Mouse (Mus musculus): ENCODE data around the gene Kif15. TPM values are rescaled to one million over a fixed set of nuclear protein-coding genes. Genes with fewer than 3 reads are reported as not detected.

Gene Kif15
- polyA plus RNA-seq, 1 experiment from 2014 or later = 59.3 TPM

GRCm38 (mm10) chr9:123021636-123022379 is 71.0 kb downstream of the Kif15 start:
- peaks cover 19% of the 10 kb centered on the region for H3K36me3 ChIP-seq
- peak overlapping the region; percentile 76 for H3K4me3 ChIP-seq (replicated peaks)
- no peaks in the 10 kb centered on the region for H3K27me3 ChIP-seq
- no peak; the same call in 1 of the 2 replicates for ATAC-seq (replicated peaks; ENCODE audit: low FRiP score)
- peaks cover 19% of the 10 kb centered on the region for H3K4me1 ChIP-seq
- 30% methylated on average over 23 of the region's 24 CpGs for WGBS
- no peak overlapping the region for H3K27ac ChIP-seq
- 0 out of 2 replicates have a peak overlapping the region, but pooled peaks have one; percentile 35 for H3K9ac ChIP-seq
- peak overlapping the region; percentile 82 for H3K4me2 ChIP-seq
- no peaks in the 10 kb centered on the region for H3K9me3 ChIP-seq (replicated peaks)

DNA sequence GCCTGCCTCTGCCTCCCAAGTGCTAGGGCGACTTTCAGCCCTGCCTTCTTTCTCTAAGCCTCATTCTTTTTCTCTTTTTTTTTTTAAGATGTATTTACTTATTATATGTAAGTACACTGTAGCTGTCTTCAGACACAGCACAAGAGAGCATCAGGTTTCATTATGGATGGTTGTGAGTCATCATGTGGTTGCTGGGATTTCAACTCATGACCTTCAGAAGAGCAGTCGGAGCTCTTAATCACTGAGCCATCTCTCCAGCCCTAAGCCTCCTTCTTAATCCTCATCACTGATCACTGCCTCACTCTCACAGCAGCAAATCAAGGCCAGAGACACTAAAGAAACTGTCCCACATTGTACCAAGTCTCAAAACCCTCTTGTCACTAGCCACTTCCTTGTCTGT is 73.4 kb downstream of the Kif15 start:
- WGBS = 83% methylated on average over 2 of the region's 2 CpGs
- H3K9me3 ChIP-seq (replicated peaks) = no peaks in the 10 kb centered on the region
- ATAC-seq (replicated peaks; ENCODE audit: low FRiP score) = no peak
- H3K4me2 ChIP-seq = no peak overlapping the region
- H3K36me3 ChIP-seq = no peaks in the 10 kb centered on the region
- no peaks in the 10 kb centered on the region for H3K27me3 ChIP-seq
- H3K9ac ChIP-seq = no peak overlapping the region
- peaks cover 18% of the 10 kb centered on the region for H3K4me1 ChIP-seq
- H3K4me3 ChIP-seq (replicated peaks) = no peak overlapping the region
- no peak overlapping the region for H3K27ac ChIP-seq

DNA sequence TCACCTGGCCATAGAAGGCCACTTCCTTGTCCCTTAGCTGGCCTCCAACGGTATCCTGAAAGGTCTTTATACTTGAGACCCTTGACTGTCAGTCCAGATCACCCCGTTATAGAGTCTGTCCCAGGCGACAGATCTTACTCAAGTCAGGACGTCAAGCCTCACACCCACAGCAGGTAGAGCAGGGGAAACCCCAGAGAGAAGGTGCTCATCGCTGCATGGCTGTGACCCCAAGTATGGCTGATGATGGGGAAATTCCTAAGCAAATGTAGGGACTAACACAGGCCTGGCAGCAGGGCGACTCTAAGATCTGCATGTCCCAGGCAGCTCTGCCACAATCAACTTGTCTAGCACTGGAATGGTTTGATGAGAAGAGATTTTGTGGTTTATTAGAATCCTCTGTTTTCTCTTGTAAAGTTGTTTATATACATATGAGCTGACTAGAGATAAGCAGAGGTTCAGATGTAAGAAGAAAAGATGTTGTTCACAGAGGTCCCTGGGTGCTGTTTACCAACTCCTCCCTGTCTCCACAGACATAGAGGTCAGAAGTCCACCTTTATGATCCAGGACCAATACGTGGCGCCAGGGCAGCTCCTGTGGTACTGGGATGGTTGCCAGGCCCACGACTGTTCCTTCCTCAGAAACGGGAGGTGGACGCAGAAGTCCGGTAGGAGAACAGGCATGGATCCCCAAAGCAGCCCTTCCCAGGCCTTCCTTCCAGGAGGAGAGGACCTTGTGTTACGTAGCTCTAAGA is 80.8 kb downstream of the Kif15 start:
- 80% methylated on average over 13 of the region's 13 CpGs for WGBS
- H3K9ac ChIP-seq = no peak overlapping the region
- no peaks in the 10 kb centered on the region for H3K9me3 ChIP-seq (replicated peaks)
- no peaks in the 10 kb centered on the region for H3K36me3 ChIP-seq
- H3K4me1 ChIP-seq = no peaks in the 10 kb centered on the region
- H3K4me2 ChIP-seq = no peak overlapping the region
- ATAC-seq (replicated peaks; ENCODE audit: low FRiP score) = no peak
- H3K4me3 ChIP-seq (replicated peaks) = no peak overlapping the region
- H3K27ac ChIP-seq = no peak overlapping the region
- no peaks in the 10 kb centered on the region for H3K27me3 ChIP-seq

DNA sequence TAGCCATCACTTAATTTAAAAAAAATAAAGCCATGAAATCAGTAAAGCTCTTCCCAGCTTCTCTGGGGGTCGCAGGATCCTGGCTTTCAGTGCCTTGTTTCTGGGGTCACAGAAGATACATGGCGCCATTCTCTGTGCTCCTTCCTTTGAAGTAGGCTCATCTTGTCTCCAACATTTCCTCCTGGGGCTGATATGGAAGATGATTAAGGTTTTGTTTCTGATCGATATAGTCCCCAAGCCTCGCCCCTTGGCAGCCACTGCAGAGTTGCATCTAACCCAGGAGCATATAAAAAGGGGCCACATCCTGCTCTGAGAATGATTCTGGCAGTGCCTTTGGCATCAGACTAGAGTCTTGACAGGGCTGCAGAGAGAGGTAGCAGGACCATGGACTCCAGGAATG is 83.6 kb downstream of the Kif15 start, which contains the start of gene Tgm4:
Gene Tgm4, plus strand, starts transcription at position 301 of the 400 bp plus-strand sequence.
- H3K9me3 ChIP-seq (replicated peaks) = no peaks in the 10 kb centered on the region
- no peak within 1 kb of the TSS for H3K4me3 ChIP-seq (replicated peaks)
- no peak within 1 kb of the TSS for H3K4me2 ChIP-seq
- 87% methylated on average over 4 of the region's 4 CpGs for WGBS
- H3K9ac ChIP-seq = no peak within 1 kb of the TSS
- no peaks in the 10 kb centered on the region for H3K4me1 ChIP-seq
- ATAC-seq (replicated peaks; ENCODE audit: low FRiP score) = no peak
- no peaks in the 10 kb centered on the region for H3K27me3 ChIP-seq
- H3K27ac ChIP-seq = no peak within 1 kb of the TSS
- H3K36me3 ChIP-seq = no peaks in the 10 kb centered on the region

DNA sequence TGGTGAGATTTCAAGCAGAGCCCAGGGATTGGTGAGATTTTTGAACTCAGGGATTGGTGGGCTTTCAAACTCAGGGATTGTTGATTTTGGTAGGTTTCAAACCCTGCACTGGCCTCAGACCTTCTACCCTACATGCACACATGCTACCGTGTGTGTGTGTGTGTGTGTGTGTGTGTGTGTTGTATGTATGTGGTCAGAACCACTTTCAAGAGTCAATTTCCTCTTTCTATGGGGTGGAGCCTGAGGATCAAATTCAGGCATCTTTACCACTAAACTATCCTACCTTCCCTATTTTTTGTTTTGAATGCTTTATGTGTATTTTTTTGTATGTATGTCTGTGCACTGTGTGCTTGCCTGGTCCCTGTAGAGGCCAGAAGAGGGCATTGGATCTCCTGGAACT is 96.8 kb downstream of the Kif15 start:
- Histone ChIP-seq H3K4me2 (no peak overlapping the region), H3K36me3 (no peaks in the 10 kb centered on the region), H3K9ac (no peak overlapping the region), H3K27ac (no peak overlapping the region), H3K27me3 (no peaks in the 10 kb centered on the region), H3K4me3 (replicated peaks) (no peak overlapping the region), H3K4me1 (no peaks in the 10 kb centered on the region), H3K9me3 (replicated peaks) (no peaks in the 10 kb centered on the region)
- 86% methylated on average over 1 of the region's 1 CpGs for WGBS
- ATAC-seq (replicated peaks; ENCODE audit: low FRiP score) = no peak

DNA sequence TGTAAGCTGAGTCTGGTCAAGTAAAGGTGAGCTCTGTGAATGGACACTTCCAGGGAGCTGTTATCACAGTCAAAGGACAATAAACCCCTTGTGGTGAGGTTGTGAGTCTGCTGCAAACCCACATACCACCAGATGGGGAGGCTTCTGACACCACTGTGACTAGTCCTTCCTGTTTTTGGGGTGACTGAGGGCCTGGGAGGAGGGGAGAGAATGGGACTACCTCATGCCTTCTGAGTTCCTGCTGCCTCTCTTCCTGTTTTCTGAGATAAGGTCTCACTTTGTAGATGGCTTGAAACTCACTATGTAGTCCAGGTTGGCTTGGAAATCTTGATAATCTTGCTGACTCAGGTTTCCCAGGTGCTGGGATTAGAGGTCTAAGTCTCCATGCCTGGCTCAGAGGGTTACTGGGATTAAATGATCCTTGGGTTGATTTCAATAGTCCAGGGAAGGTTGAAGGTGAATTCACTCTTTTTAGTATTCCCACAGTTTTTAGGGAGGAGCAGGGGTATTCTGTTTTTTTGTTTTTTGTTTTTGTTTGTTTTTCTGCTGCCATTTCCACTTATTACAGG is 108.0 kb downstream of the Kif15 start:
- Histone ChIP-seq H3K9me3 (replicated peaks) (no peaks in the 10 kb centered on the region), H3K9ac (no peak overlapping the region), H3K27me3 (no peaks in the 10 kb centered on the region), H3K36me3 (no peaks in the 10 kb centered on the region), H3K27ac (no peak overlapping the region), H3K4me2 (no peak overlapping the region), H3K4me1 (no peaks in the 10 kb centered on the region), H3K4me3 (replicated peaks) (no peak overlapping the region)
- ATAC-seq (replicated peaks; ENCODE audit: low FRiP score) = no peak

- no peak overlapping the region for H3K27ac ChIP-seq
- no peaks in the 10 kb centered on the region for H3K27me3 ChIP-seq
- no peaks in the 10 kb centered on the region for H3K36me3 ChIP-seq
- no peak overlapping the region for H3K4me2 ChIP-seq
- ATAC-seq (replicated peaks; ENCODE audit: low FRiP score) = no peak
- whole genome bisulfite sequencing = 81% methylated on average over 3 of the region's 3 CpGs
- H3K9me3 ChIP-seq (replicated peaks) = no peaks in the 10 kb centered on the region
- no peaks in the 10 kb centered on the region for H3K4me1 ChIP-seq
- no peak overlapping the region for H3K4me3 ChIP-seq (replicated peaks)
- H3K9ac ChIP-seq = no peak overlapping the region
These were observed 109.3 kb downstream of the Kif15 start for GRCm38 (mm10) chr9:123060172-123060571.

Other genes starting within 250 kb of the Kif15 start
- gene Topaz1, start 203.7 kb upstream of the Kif15 start, polyA plus RNA-seq (2015; fragmentation: Nextera tagmentation; extraction: Ambion mirVana) = not detected in 2 replicates
- 5.2 and 6.3 TPM in 2 replicates for gene Tcaim, start 145.5 kb upstream of the Kif15 start, polyA plus RNA-seq (2015; fragmentation: Nextera tagmentation; extraction: Ambion mirVana)
- 0.39 and 0.44 TPM in 2 replicates for gene Gm35549, start 107.0 kb upstream of the Kif15 start, polyA plus RNA-seq (2015; fragmentation: Nextera tagmentation; extraction: Ambion mirVana)
- gene Zfp445, start 85.0 kb upstream of the Kif15 start, polyA plus RNA-seq (2015; fragmentation: Nextera tagmentation; extraction: Ambion mirVana) = 70.8 and 71.3 TPM in 2 replicates
- 5.0 TPM in 2 replicates for gene Zkscan7, start 65.4 kb upstream of the Kif15 start, polyA plus RNA-seq (2015; fragmentation: Nextera tagmentation; extraction: Ambion mirVana)
- 24.0 and 25.2 TPM in 2 replicates for gene Zfp105, start 28.0 kb upstream of the Kif15 start, polyA plus RNA-seq (2015; fragmentation: Nextera tagmentation; extraction: Ambion mirVana)
- 26.8 and 33.1 TPM in 2 replicates for gene 1110059G10Rik, start within 50 bp of the Kif15 start, polyA plus RNA-seq (2015; fragmentation: Nextera tagmentation; extraction: Ambion mirVana)
- 19.9 and 20.9 TPM in 2 replicates for gene Tmem42, start 70.3 kb downstream of the Kif15 start, polyA plus RNA-seq (2015; fragmentation: Nextera tagmentation; extraction: Ambion mirVana)
- gene Tgm4, start 83.7 kb downstream of the Kif15 start, polyA plus RNA-seq (2015; fragmentation: Nextera tagmentation; extraction: Ambion mirVana) = 0.41 and 0.70 TPM in 2 replicates
- gene Zdhhc3, start 162.2 kb downstream of the Kif15 start, polyA plus RNA-seq (2015; fragmentation: Nextera tagmentation; extraction: Ambion mirVana) = 73.2 and 75.9 TPM in 2 replicates
- 125 and 133 TPM in 2 replicates for gene Exosc7, start 162.2 kb downstream of the Kif15 start, polyA plus RNA-seq (2015; fragmentation: Nextera tagmentation; extraction: Ambion mirVana)
- gene Clec3b, start 199.9 kb downstream of the Kif15 start, polyA plus RNA-seq (2015; fragmentation: Nextera tagmentation; extraction: Ambion mirVana) = 0.72 and 1.6 TPM in 2 replicates